ENCODE assay signal across 17 mouse cellular contexts in the genomic region with DNA sequence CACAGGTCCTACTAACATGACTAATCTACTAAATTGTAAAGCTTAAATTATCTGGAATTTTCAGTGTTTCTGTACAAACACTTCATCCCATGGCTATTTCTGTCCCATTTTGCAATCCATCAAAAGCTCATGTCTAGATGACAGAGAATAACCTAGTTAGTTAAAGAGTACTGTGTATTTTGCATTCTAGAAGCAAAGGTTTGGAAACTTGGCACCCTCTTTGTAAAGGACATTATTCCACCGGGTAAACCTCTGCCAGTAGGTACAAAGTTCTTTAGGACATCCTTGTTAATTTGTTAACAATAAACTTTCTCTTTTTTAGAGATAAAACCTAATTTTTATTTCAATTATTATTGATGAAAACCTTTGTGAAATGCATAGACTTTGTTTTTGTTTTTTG.
"Had no signal": no experiment of that assay in that cellular context is flagged by ENCODE, and none has a peak within 500 bp of the region (broad histone marks: within the 10 kb centered on the region; RNA-seq: fewer than 3 reads in every experiment).

No protein-coding gene starts in this region.

- H3K4me2 ChIP-seq: lung, embryonic 15.5 days; midbrain, embryonic 11.5 days; midbrain, embryonic 13.5 days; midbrain, embryonic 15.5 days; neural tube, embryonic 12.5 days; stomach, embryonic 15.5 days had no signal

- H3K4me1 ChIP-seq: lung, embryonic 15.5 days; megakaryocyte, embryonic 14.5 days; midbrain, embryonic 13.5 days; midbrain, embryonic 15.5 days; neural tube, embryonic 12.5 days; stomach, embryonic 15.5 days had no signal

- H3K9me3 ChIP-seq: lung, embryonic 15.5 days; megakaryocyte, embryonic 14.5 days; midbrain, embryonic 13.5 days; midbrain, embryonic 15.5 days; neural tube, embryonic 12.5 days; stomach, embryonic 15.5 days had no signal

- H3K36me3 ChIP-seq: lung, embryonic 15.5 days; midbrain, embryonic 13.5 days; midbrain, embryonic 15.5 days; neural tube, embryonic 12.5 days; stomach, embryonic 15.5 days had no signal

- H3K27ac ChIP-seq: lung, embryonic 15.5 days; macrophage; midbrain, embryonic 13.5 days; midbrain, embryonic 15.5 days; neural tube, embryonic 12.5 days; stomach, embryonic 15.5 days; stomach, postnatal 0 days had no signal

- ATAC-seq: lung, postnatal 0 days; midbrain, embryonic 13.5 days; midbrain, embryonic 15.5 days had no signal

- H3K27me3 ChIP-seq: lung, embryonic 15.5 days; megakaryocyte, embryonic 14.5 days; midbrain, embryonic 13.5 days; midbrain, embryonic 15.5 days; neural tube, embryonic 12.5 days; stomach, embryonic 15.5 days had no signal

- DNase-seq: lung, adult 2 months; lung, postnatal 14 days; lung, postnatal 36 days; right cerebral cortex, postnatal 14 days; thymus, adult 2 months; thymus, postnatal 25 days; thymus, postnatal 4 days had no signal

- H3K9ac ChIP-seq: lung, embryonic 15.5 days; midbrain, embryonic 13.5 days; midbrain, embryonic 15.5 days; neural tube, embryonic 12.5 days; stomach, embryonic 15.5 days had no signal

- H3K4me3 ChIP-seq: lung, embryonic 15.5 days; megakaryocyte, embryonic 14.5 days; midbrain, embryonic 13.5 days; midbrain, embryonic 15.5 days; neural tube, embryonic 12.5 days; stomach, embryonic 15.5 days had no signal
